Mouse (Mus musculus) heart, postnatal 0 days (tissue): Measurements from ENCODE around the gene Akr1b8.

ENCODE experiments used
- CTCF ChIP-seq: IDR thresholded peaks from 2 replicates; pipeline ENCODE4 v1.5.1; 2016; ENCODE audit warnings: antibody characterized with exemption, control low read depth, low read depth
- EP300 ChIP-seq: IDR thresholded peaks from 2 replicates; pipeline ENCODE4 v1.6.1; 2016; ENCODE audit warnings: antibody characterized with exemption, low read depth

GRCm38 (mm10) chr6:34384110-34384661 is 30.3 kb downstream of the Akr1b8 start, which contains the start of gene Akr1b10:
- no peak for TF ChIP-seq CTCF
- TF ChIP-seq EP300: no peak
